Mouse (Mus musculus) MEL (cell line): ENCODE measurements around the gene Hs6st3. TPM values are rescaled to one million over a fixed set of nuclear protein-coding genes. Genes with fewer than 3 reads are reported as not detected.

Experiments
- DNase-seq: peaks from one replicate; pipeline ENCODE4 v3.0.0; 2011; ENCODE audit warnings: low read depth, low spot score
- H3K27ac ChIP-seq: 2 replicates; pipeline ENCODE4 v1.5.1; 2012; ENCODE audit warnings: low read depth, mild to moderate bottlenecking, control low read depth, low read length, moderate library complexity; ENCODE audit not compliant: control insufficient read depth
- H3K27me3 ChIP-seq, 2 experiments: fragments of 150-350 bp in 1 of 2; sonication (generic) in 1 of 2; 2 replicates each; pipeline ENCODE4 v1.6.1; 2012; ENCODE audit warnings: low read length in 2 of 2, mild to moderate bottlenecking in 2 of 2, improper control_type of control experiment in 1 of 2, moderate library complexity in 1 of 2; ENCODE audit not compliant: insufficient read depth in 2 of 2, control insufficient read depth in 1 of 2
- H3K36me3 ChIP-seq, 2 experiments: 2 replicates each; pipeline ENCODE4 v1.6.1; 2012 to 2014; ENCODE audit warnings: low read length in 2 of 2, improper control_type of control experiment in 1 of 2, inconsistent platforms in 1 of 2, mild to moderate bottlenecking in 1 of 2; ENCODE audit not compliant: insufficient read depth in 2 of 2, control insufficient read depth in 1 of 2
- H3K4me1 ChIP-seq, 2 experiments: fragments of 150-350 bp in 1 of 2; sonication (generic) in 1 of 2; 2 replicates each; pipeline ENCODE4 v1.6.1; 2012; ENCODE audit warnings: low read length in 2 of 2, improper control_type of control experiment in 1 of 2, mild to moderate bottlenecking in 1 of 2; ENCODE audit not compliant: insufficient read depth in 2 of 2, control insufficient read depth in 1 of 2
- H3K4me3 ChIP-seq, 2 experiments: fragments of 150-350 bp in 1 of 2; sonication (generic) in 1 of 2; 2 replicates each; pipeline ENCODE4 v1.5.1; 2012; ENCODE audit warnings: low read depth in 2 of 2, low read length in 2 of 2, mild to moderate bottlenecking in 2 of 2, moderate library complexity in 2 of 2, control low read depth in 1 of 2, improper control_type of control experiment in 1 of 2; ENCODE audit not compliant: control insufficient read depth in 1 of 2, insufficient read depth in 1 of 2
- H3K79me2 ChIP-seq: 2 replicates; pipeline ENCODE4 v1.6.1; 2012; ENCODE audit warnings: mild to moderate bottlenecking, low read length, moderate library complexity; ENCODE audit not compliant: control insufficient read depth, poor library complexity, insufficient read depth
- H3K9ac ChIP-seq: 2 replicates; pipeline ENCODE4 v1.6.1; 2012; ENCODE audit warnings: low read depth, mild to moderate bottlenecking, control low read depth, low read length, moderate library complexity; ENCODE audit not compliant: control insufficient read depth, poor library complexity, severe bottlenecking
- H3K9me3 ChIP-seq: fragments of 150-350 bp; sonication (generic); replicated peaks from 2 replicates; pipeline ENCODE4 v1.6.1; 2012; ENCODE audit warnings: mild to moderate bottlenecking, low read length, improper control_type of control experiment, moderate library complexity; ENCODE audit not compliant: insufficient read depth
- BHLHE40 ChIP-seq: IDR thresholded peaks from 2 replicates; pipeline ENCODE4 v1.6.1; 2012; ENCODE audit warnings: low read depth, mild to moderate bottlenecking, inconsistent platforms, low read length, improper control_type of control experiment, borderline replicate concordance
- CHD1 ChIP-seq: IDR thresholded peaks from 2 replicates; pipeline ENCODE4 v1.6.1; 2012; ENCODE audit warnings: low read depth, mild to moderate bottlenecking, inconsistent platforms, low read length, improper control_type of control experiment
- CTCF ChIP-seq, 3 experiments: IDR thresholded peaks in 2 of 3; conservative IDR thresholded peaks in 1 of 3; 2 replicates each; pipeline ENCODE4 v1.5.1; 2011 to 2012; ENCODE audit warnings: low read length in 3 of 3, low read depth in 2 of 3, mild to moderate bottlenecking in 2 of 3, improper control_type of control experiment in 1 of 3, inconsistent platforms in 1 of 3, mixed read lengths in 1 of 3, moderate library complexity in 1 of 3; ENCODE audit not compliant: control insufficient read depth in 1 of 3, insufficient read depth in 1 of 3, poor library complexity in 1 of 3, severe bottlenecking in 1 of 3
- E2F4 ChIP-seq: IDR thresholded peaks from 2 replicates; pipeline ENCODE4 v1.6.1; 2011; ENCODE audit warnings: low read depth, low read length, improper control_type of control experiment, borderline replicate concordance
- ELF1 ChIP-seq: IDR thresholded peaks from 2 replicates; pipeline ENCODE4 v1.6.1; 2014; ENCODE audit warnings: low read depth, mild to moderate bottlenecking, inconsistent platforms, low read length, improper control_type of control experiment, moderate library complexity
- EP300 ChIP-seq, 2 experiments: IDR thresholded peaks; 2 replicates each; pipeline ENCODE4 v1.6.1; 2011; ENCODE audit warnings: improper control_type of control experiment in 2 of 2, low read length in 2 of 2, low read depth in 1 of 2, mild to moderate bottlenecking in 1 of 2
- HCFC1 ChIP-seq: IDR thresholded peaks from 2 replicates; pipeline ENCODE4 v1.6.1; 2012; ENCODE audit warnings: low read depth, mild to moderate bottlenecking, inconsistent platforms, low read length, improper control_type of control experiment, moderate library complexity
- JUND ChIP-seq: IDR thresholded peaks from 2 replicates; pipeline ENCODE4 v1.6.1; 2011; ENCODE audit warnings: low read depth, mild to moderate bottlenecking, improper control_type of control experiment, low read length
- KAT2A ChIP-seq: conservative IDR thresholded peaks from 2 replicates; pipeline ENCODE4 v1.6.1; 2012; ENCODE audit warnings: low read depth, low read length, improper control_type of control experiment, inconsistent platforms
- MAX ChIP-seq: IDR thresholded peaks from 2 replicates; pipeline ENCODE4 v1.6.1; 2011; ENCODE audit warnings: low read length, improper control_type of control experiment
- MAZ ChIP-seq: IDR thresholded peaks from 2 replicates; pipeline ENCODE4 v1.6.1; 2012; ENCODE audit warnings: low read depth, mild to moderate bottlenecking, inconsistent platforms, low read length, improper control_type of control experiment
- MEF2A ChIP-seq: IDR thresholded peaks from 2 replicates; pipeline ENCODE4 v1.6.1; 2014; ENCODE audit warnings: low read depth, mild to moderate bottlenecking, inconsistent platforms, low read length, improper control_type of control experiment; ENCODE audit not compliant: poor library complexity, insufficient replicate concordance, severe bottlenecking; ENCODE audit errors: extremely low read depth
- MYB ChIP-seq: IDR thresholded peaks from 2 replicates; pipeline ENCODE4 v1.6.1; 2011; ENCODE audit warnings: mild to moderate bottlenecking, low read depth, low read length, improper control_type of control experiment
- MYC ChIP-seq: IDR thresholded peaks from 2 replicates; pipeline ENCODE4 v1.6.1; 2011; ENCODE audit warnings: low read depth, mild to moderate bottlenecking, low read length, improper control_type of control experiment, moderate library complexity
- NELFE ChIP-seq: IDR thresholded peaks from 2 replicates; pipeline ENCODE4 v1.6.1; 2011; ENCODE audit warnings: low read depth, low read length, improper control_type of control experiment
- NRF1 ChIP-seq: IDR thresholded peaks from 2 replicates; pipeline ENCODE4 v1.6.1; 2014; ENCODE audit warnings: low read depth, mild to moderate bottlenecking, inconsistent platforms, low read length, improper control_type of control experiment, moderate library complexity; ENCODE audit not compliant: poor library complexity, insufficient read depth, severe bottlenecking
- POLR2AphosphoS5 ChIP-seq: IDR thresholded peaks from 2 replicates; pipeline ENCODE4 v1.6.1; 2012; ENCODE audit warnings: low read depth, borderline replicate concordance, mild to moderate bottlenecking, inconsistent platforms, low read length, moderate library complexity, mixed read lengths
- SMC3 ChIP-seq: IDR thresholded peaks from 2 replicates; pipeline ENCODE4 v1.6.1; 2011; ENCODE audit warnings: low read depth, low read length, improper control_type of control experiment
- TAL1 ChIP-seq: IDR thresholded peaks from 2 replicates; pipeline ENCODE4 v1.6.1; 2012; ENCODE audit warnings: mild to moderate bottlenecking, inconsistent platforms, low read length, moderate library complexity, mixed read lengths
- TBP ChIP-seq: IDR thresholded peaks from 2 replicates; pipeline ENCODE4 v1.8.0; 2011; ENCODE audit warnings: low read depth, low read length, improper control_type of control experiment
- TCF12 ChIP-seq: IDR thresholded peaks from 2 replicates; pipeline ENCODE4 v1.6.1; 2014; ENCODE audit warnings: low read depth, mild to moderate bottlenecking, inconsistent platforms, low read length, improper control_type of control experiment, moderate library complexity
- UBTF ChIP-seq: IDR thresholded peaks from 2 replicates; pipeline ENCODE4 v1.6.1; 2012; ENCODE audit warnings: low read depth, mild to moderate bottlenecking, inconsistent platforms, low read length, improper control_type of control experiment, moderate library complexity, borderline replicate concordance; ENCODE audit not compliant: insufficient read depth
- USF1 ChIP-seq: IDR thresholded peaks from 2 replicates; pipeline ENCODE4 v1.6.1; 2014; ENCODE audit warnings: low read depth, mild to moderate bottlenecking, inconsistent platforms, low read length, improper control_type of control experiment, moderate library complexity
- ZKSCAN1 ChIP-seq: IDR thresholded peaks from 2 replicates; pipeline ENCODE4 v1.6.1; 2012; ENCODE audit warnings: low read depth, mild to moderate bottlenecking, inconsistent platforms, low read length, improper control_type of control experiment, moderate library complexity
- polyA plus RNA-seq, 2 experiments: library from polyadenylated mRNA; stranded (reverse) in 1 of 2; unstranded in 1 of 2; fragments of >175 nt in 1 of 2; fragments of >200 nt in 1 of 2; gene quantifications; 2 replicates each; pipeline versions ENCODE4 v1.2.1 to v1.2.4; 2012; ENCODE audit warnings: low replicate concordance in 2 of 2, low read depth in 1 of 2; ENCODE audit not compliant: insufficient read length in 2 of 2, insufficient read depth in 1 of 2, missing spikeins in 1 of 2
- total RNA-seq: library from RNA; depleted of rRNA; stranded (reverse); fragments of 300-350 nt; gene quantifications from 2 replicates; pipeline ENCODE4 v1.2.3, GENCODE M21; 2012

Gene Hs6st3
- total and polyA plus RNA-seq, 3 experiments: not detected

DNA sequence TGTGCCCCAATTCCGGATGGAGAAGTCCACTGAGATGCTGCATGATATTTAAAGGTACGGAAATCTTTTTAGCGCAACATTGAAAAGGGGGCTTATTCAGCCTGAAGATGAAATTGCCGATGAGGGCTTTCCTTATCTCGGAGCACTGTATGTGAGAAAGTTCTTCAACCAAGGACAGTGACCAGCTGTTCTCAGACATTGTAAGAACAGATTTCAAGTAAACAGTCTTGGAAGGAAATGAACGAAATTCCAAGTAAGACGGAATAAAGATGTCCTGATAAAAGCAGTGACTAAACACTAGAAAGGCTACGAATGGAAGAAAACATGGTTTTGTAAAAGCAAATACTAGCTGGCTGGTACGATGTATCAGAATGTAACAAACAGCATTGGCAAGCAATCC lies 338.4 kb downstream of the Hs6st3 start:
- TF ChIP-seq ELF1 (no peak), SMC3 (no peak), MYC (no peak), JUND (no peak), KAT2A (no peak), NRF1 (no peak), MAX (no peak), TAL1 (no peak), MAZ (no peak), CHD1 (no peak), ZKSCAN1 (no peak), UBTF (no peak)
- TF ChIP-seq, all 39 proteins: peak for 0
- Histone ChIP-seq H3K9ac (no peak overlapping the region), H3K9me3 (no peaks in the 10 kb centered on the region), H3K36me3 (no peaks in the 10 kb centered on the region), H3K27ac (no peak overlapping the region), H3K4me3 (no peak overlapping the region), H3K79me2 (no peaks in the 10 kb centered on the region), H3K27me3 (no peaks in the 10 kb centered on the region), H3K4me1 (no peaks in the 10 kb centered on the region)
- DNase-seq: no peak

- DNase-seq: no peak
- TF ChIP-seq HCFC1: no peak
- TF ChIP-seq CHD1: no peak
- TF ChIP-seq NELFE: no peak
- TF ChIP-seq E2F4: no peak
- no peak for TF ChIP-seq TCF12
- no peak for TF ChIP-seq BHLHE40
- no peak for TF ChIP-seq NRF1
- TF ChIP-seq CTCF (IDR thresholded peaks at IDR 0.05 in 2 of 3, conservative IDR thresholded peaks at IDR 0.05 in 1 of 3; ENCODE audit: control insufficient read depth in 1 of 3, insufficient read depth in 1 of 3, low read depth in 2 of 3, low read length in 3 of 3, poor library complexity in 1 of 3, severe bottlenecking in 1 of 3): no peak
- TF ChIP-seq TAL1: no peak
- TF ChIP-seq TBP: no peak
- TF ChIP-seq POLR2AphosphoS5: no peak
- no peak for TF ChIP-seq ZKSCAN1
- no peak for TF ChIP-seq USF1
- TF ChIP-seq EP300 (IDR thresholded peaks at IDR 0.05; ENCODE audit: low read depth in 1 of 2, low read length in 2 of 2): no peak
- no peak for TF ChIP-seq MYC
- no peak for TF ChIP-seq MEF2A
- no peak for TF ChIP-seq MYB
- no peaks in the 10 kb centered on the region for H3K4me1 ChIP-seq
- no peak overlapping the region for H3K9ac ChIP-seq
- H3K27me3 ChIP-seq: no peaks in the 10 kb centered on the region
- no peak overlapping the region for H3K27ac ChIP-seq
- H3K79me2 ChIP-seq: no peaks in the 10 kb centered on the region
- H3K36me3 ChIP-seq: no peaks in the 10 kb centered on the region
- no peak overlapping the region for H3K4me3 ChIP-seq
- no peaks in the 10 kb centered on the region for H3K9me3 ChIP-seq
Measured at GRCm38 (mm10) chr14:119477836-119478235, 339.7 kb downstream of the Hs6st3 start.
